Mouse (Mus musculus) thymus, adult 2 months (tissue): ENCODE results near the gene Lrfn4.

Experiments used
- CTCF ChIP-seq: fragments of 200-500 bp; IDR thresholded peaks from 2 replicates; pipeline ENCODE4 v1.5.1; 2012; ENCODE audit warnings: mild to moderate bottlenecking, control low read depth, low read length, moderate library complexity, borderline replicate concordance; ENCODE audit not compliant: control insufficient read depth, poor library complexity, insufficient read depth; ENCODE audit errors: extremely low read depth
- POLR2A ChIP-seq: fragments of 200-500 bp; IDR thresholded peaks from 2 replicates; pipeline ENCODE4 v1.6.1; 2012; ENCODE audit warnings: mild to moderate bottlenecking, low read length, control low read depth, moderate library complexity; ENCODE audit not compliant: control insufficient read depth, poor library complexity, insufficient read depth; ENCODE audit errors: extremely low read depth

DNA sequence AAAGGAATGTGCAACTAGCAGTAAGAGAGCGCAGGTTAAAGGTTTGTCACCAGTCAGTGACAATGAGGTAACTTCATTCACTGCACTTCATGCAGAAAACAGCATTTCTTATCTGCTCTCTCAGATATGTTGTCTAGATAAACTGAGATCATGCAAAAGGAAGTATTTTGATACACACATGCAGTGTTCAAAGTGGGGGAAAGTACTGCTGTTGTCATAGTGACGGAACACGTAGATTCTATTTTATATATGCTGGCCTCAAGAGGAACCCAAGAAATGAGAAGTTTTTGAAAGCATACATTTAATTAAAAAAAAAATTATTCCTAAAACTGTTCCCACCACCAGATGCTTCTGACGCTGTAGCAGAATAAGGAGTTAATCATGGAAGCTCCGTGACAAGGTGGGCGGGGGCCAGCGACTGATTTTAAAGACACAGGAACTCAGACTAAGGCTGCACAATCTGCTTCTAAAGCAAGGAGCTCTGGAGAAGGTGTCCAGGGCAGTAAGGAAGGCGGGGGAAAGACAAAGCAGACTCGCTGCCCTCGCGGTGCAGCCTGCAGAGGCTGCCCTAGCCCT, 31.5 kb upstream of the Lrfn4 start:
- TF ChIP-seq CTCF (no peak), POLR2A (no peak)
